Mouse (Mus musculus) bone marrow, adult 2 months (tissue): ENCODE data around the gene Sept7.

Source experiments
- CTCF ChIP-seq: fragments of 200-500 bp; IDR thresholded peaks from 2 replicates; pipeline ENCODE4 v1.5.1; 2011; ENCODE audit warnings: low read length, control low read depth; ENCODE audit not compliant: control insufficient read depth, insufficient read depth
- POLR2A ChIP-seq: fragments of 200-500 bp; IDR thresholded peaks from 2 replicates; pipeline ENCODE4 v1.6.1; 2011; ENCODE audit warnings: low read depth, mild to moderate bottlenecking, control low read depth, low read length, borderline replicate concordance; ENCODE audit not compliant: control insufficient read depth

DNA sequence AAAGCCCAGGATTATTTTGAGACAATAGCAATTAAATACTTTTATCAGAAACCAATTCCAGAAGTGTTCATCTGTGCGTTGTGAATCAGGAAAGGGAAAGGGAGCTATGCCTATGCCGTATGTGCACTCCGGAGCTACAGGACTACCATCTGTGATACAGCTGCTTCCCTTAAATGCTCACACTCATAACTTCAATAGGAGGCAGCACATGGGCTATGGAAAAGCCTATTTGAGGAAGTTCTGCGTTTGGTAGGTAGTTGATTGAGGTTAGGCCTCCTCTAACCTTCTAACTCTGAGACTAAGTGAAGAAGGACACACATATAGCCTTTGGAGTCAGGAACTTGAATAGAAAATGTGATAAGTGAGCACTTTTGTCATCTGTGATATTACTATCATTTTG is 7.1 kb upstream of the Sept7 start:
- no peak for TF ChIP-seq CTCF
- no peak for TF ChIP-seq POLR2A
